ENCODE assay signal across 8 mouse cellular contexts in the genomic region with DNA sequence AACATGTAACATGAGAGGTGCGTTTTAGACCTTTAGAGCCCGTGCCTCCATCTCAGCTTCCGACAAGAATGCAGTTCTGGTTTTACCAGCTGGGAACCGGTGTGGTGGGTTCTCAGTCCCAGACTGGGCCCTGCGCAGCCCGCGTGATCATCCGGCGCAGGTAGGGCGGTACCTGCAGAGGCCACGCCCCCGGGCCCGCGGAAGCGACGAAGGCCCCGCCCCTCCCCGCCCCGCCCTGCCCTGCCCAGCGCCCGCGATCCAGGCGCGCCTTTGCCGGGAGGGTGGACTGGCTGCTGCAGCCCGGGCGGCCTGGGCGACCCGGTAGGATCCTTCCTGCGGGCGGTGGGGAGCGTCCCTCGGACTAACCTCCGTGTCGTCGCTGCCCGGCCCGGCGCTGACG. TPM values are rescaled to one million over a fixed set of nuclear protein-coding genes. Genes with fewer than 3 reads are reported as not detected.
DNase-seq lines count a peak whose midpoint lies in the region; ATAC-seq and TF ChIP-seq lines count a peak whose summit lies in the region.
"Not testable (repeated sequence)": the region's sequence is repeated elsewhere in the genome, so short reads cannot be mapped to it uniquely, and the experiment has no call there.
"Had no signal": no experiment of that assay in that cellular context is flagged by ENCODE, and none has a peak within 500 bp of the region (broad histone marks: within the 10 kb centered on the region; RNA-seq: fewer than 3 reads in every experiment).

TSS of gene 1700047I17Rik2 (plus strand) at position 287 of the 400 bp plus-strand sequence.

- H3K9ac ChIP-seq in embryonic facial prominence, embryonic 13.5 days; forebrain, postnatal 0 days; hindbrain, embryonic 11.5 days (ENCODE audit: low read depth, low read length); intestine, postnatal 0 days (ENCODE audit: low read depth, low read length); liver, embryonic 12.5 days; neural tube, embryonic 12.5 days: not testable (repeated sequence)

- TF ChIP-seq CTCF in forebrain, postnatal 0 days (IDR thresholded peaks at IDR 0.05; ENCODE audit: low read depth); intestine, postnatal 0 days (IDR thresholded peaks at IDR 0.05; ENCODE audit: low read depth): not testable (repeated sequence)

- H3K4me1 ChIP-seq in embryonic facial prominence, embryonic 13.5 days; forebrain, postnatal 0 days (ENCODE audit: insufficient read depth); hindbrain, embryonic 11.5 days (replicated peaks; ENCODE audit: control insufficient read depth, insufficient read depth, low read length); intestine, postnatal 0 days (replicated peaks; ENCODE audit: control insufficient read depth, insufficient read depth, low read length); liver, embryonic 12.5 days; neural tube, embryonic 12.5 days: not testable (repeated sequence)

- not testable (repeated sequence) for H3K4me3 ChIP-seq in embryonic facial prominence, embryonic 13.5 days; forebrain, postnatal 0 days (ENCODE audit: low read depth, low read length); hindbrain, embryonic 11.5 days (ENCODE audit: low read depth, low read length); intestine, postnatal 0 days (ENCODE audit: low read depth, low read length); liver, embryonic 12.5 days; neural tube, embryonic 12.5 days

- not testable (repeated sequence) for H3K4me2 ChIP-seq in embryonic facial prominence, embryonic 13.5 days; forebrain, postnatal 0 days (ENCODE audit: low read depth); hindbrain, embryonic 11.5 days (replicated peaks; ENCODE audit: low read depth, low read length); intestine, postnatal 0 days (replicated peaks; ENCODE audit: low read depth); liver, embryonic 12.5 days; neural tube, embryonic 12.5 days (replicated peaks)

- DNase-seq in forebrain, postnatal 0 days; hindbrain, embryonic 11.5 days (ENCODE audit: low spot score): not testable (repeated sequence)

- no CpG with 5 or more reads among the region's 40 CpGs for WGBS in embryonic facial prominence, embryonic 13.5 days
- WGBS in forebrain, postnatal 0 days = no CpG with 5 or more reads among the region's 40 CpGs
- WGBS in hindbrain, embryonic 11.5 days = no CpG with 5 or more reads among the region's 40 CpGs
- no CpG with 5 or more reads among the region's 40 CpGs for WGBS in intestine, postnatal 0 days
- no CpG with 5 or more reads among the region's 40 CpGs for WGBS in liver, embryonic 12.5 days (ENCODE audit: insufficient replicate concordance)
- no CpG with 5 or more reads among the region's 40 CpGs for WGBS in neural tube, embryonic 12.5 days

- H3K27me3 ChIP-seq in embryonic facial prominence, embryonic 13.5 days; forebrain, postnatal 0 days (ENCODE audit: insufficient read depth, low read length); hindbrain, embryonic 11.5 days (ENCODE audit: control insufficient read depth, insufficient read depth, low read length); intestine, postnatal 0 days (replicated peaks; ENCODE audit: control insufficient read depth, insufficient read depth, low read length); liver, embryonic 12.5 days (replicated peaks); neural tube, embryonic 12.5 days (replicated peaks): not testable (repeated sequence)

- peak; percentile 93 for ATAC-seq in embryonic facial prominence, embryonic 13.5 days (ENCODE audit: insufficient number of reproducible peaks, insufficient read depth, low FRiP score, low TSS enrichment, low read depth)
- peak; percentile 99 for ATAC-seq in forebrain, postnatal 0 days
- ATAC-seq in hindbrain, embryonic 11.5 days (ENCODE audit: low FRiP score) = peak; percentile 95
- ATAC-seq in intestine, postnatal 0 days = peak; percentile 97
- ATAC-seq in liver, embryonic 12.5 days = peak; percentile 97
- ATAC-seq in megakaryocyte progenitor cell, adult 5-6 weeks (replicated peaks; ENCODE audit: poor library complexity) = peak; percentile 95
- ATAC-seq in neural tube, embryonic 12.5 days (ENCODE audit: low FRiP score, low read depth) = peak; percentile 97

- H3K9me3 ChIP-seq in embryonic facial prominence, embryonic 13.5 days; forebrain, postnatal 0 days (ENCODE audit: low read length); hindbrain, embryonic 11.5 days (ENCODE audit: control insufficient read depth, low read length); intestine, postnatal 0 days (ENCODE audit: control insufficient read depth); liver, embryonic 12.5 days (replicated peaks); neural tube, embryonic 12.5 days: not testable (repeated sequence)

- H3K27ac ChIP-seq in embryonic facial prominence, embryonic 13.5 days; forebrain, postnatal 0 days (ENCODE audit: low read depth, low read length); hindbrain, embryonic 11.5 days (ENCODE audit: low read depth, low read length); intestine, postnatal 0 days (ENCODE audit: low read depth, low read length); liver, embryonic 12.5 days; neural tube, embryonic 12.5 days: not testable (repeated sequence)

- not testable (repeated sequence) for H3K36me3 ChIP-seq in embryonic facial prominence, embryonic 13.5 days; forebrain, postnatal 0 days (ENCODE audit: insufficient read depth); hindbrain, embryonic 11.5 days (ENCODE audit: control insufficient read depth, insufficient read depth, low read length); intestine, postnatal 0 days (ENCODE audit: control insufficient read depth, insufficient read depth); liver, embryonic 12.5 days; neural tube, embryonic 12.5 days

RNA-seq across cellular contexts. Expression of gene 1700047I17Rik2, which starts in this region (rescaled TPM):
- polyA plus RNA-seq in embryonic facial prominence, embryonic 13.5 days (2015; fragmentation: Nextera tagmentation; extraction: Ambion mirVana) = 1.5 and 2.6 TPM in 2 replicates
- total RNA-seq in forebrain, postnatal 0 days (2014; rRNA removed) = 0.46 TPM in 1 of 2 replicates, not detected in the other
- not detected in 2 replicates for polyA plus RNA-seq in forebrain, postnatal 0 days (2015; fragmentation: Nextera tagmentation; extraction: Ambion mirVana)
- polyA plus RNA-seq in hindbrain, embryonic 11.5 days (2014; fragmentation: Nextera tagmentation; extraction: Ambion mirVana) = 10.9 TPM in 1 of 2 replicates, not detected in the other
- polyA plus RNA-seq in intestine, postnatal 0 days (2015; fragmentation: Nextera tagmentation; extraction: Ambion mirVana) = not detected in 2 replicates
- 2.1 TPM in 1 of 2 replicates, not detected in the other for polyA plus RNA-seq in liver, embryonic 12.5 days (2016; fragmentation: Nextera tagmentation; extraction: Ambion mirVana)
- total RNA-seq in megakaryocyte progenitor cell, adult 5-6 weeks (2015) = 8.5 and 11.7 TPM in 2 replicates
- not detected in 2 replicates for total RNA-seq in megakaryocyte progenitor cell, adult 5-6 weeks (2017)
- polyA plus RNA-seq in neural tube, embryonic 12.5 days (2016; fragmentation: Nextera tagmentation; extraction: Ambion mirVana) = 2.5 TPM in 1 of 2 replicates, not detected in the other
- polyA plus RNA-seq: thymus, postnatal 0 days had no signal

Comparison
In these comparisons a context has a peak if more than half of its experiments do, and no peak if none do; other contexts are left out.
1. Peak in ATAC-seq in forebrain, postnatal 0 days; RNA of the gene not detected or under 1 TPM.
2. Peak in ATAC-seq in intestine, postnatal 0 days; RNA of the gene not detected or under 1 TPM.